Mouse (Mus musculus) adrenal gland, postnatal 10 days (tissue): ENCODE data around the gene Rasal2. TPM values are rescaled to one million over a fixed set of nuclear protein-coding genes. Genes with fewer than 3 reads are reported as not detected.
"Not testable (repeated sequence)": the region's sequence is repeated elsewhere in the genome, so short reads cannot be mapped to it uniquely, and the experiment has no call there.

Experiments
- DNase-seq: peaks from one replicate; pipeline ENCODE4 v3.0.0; 2021; ENCODE audit warnings: mixed read lengths
- total RNA-seq, 2 experiments: library from RNA; stranded (reverse); gene quantifications; 2 replicates each; pipeline ENCODE4 v1.2.3; 2021

Rasal2 gene
- total RNA-seq, 2 experiments from 2014 or later: 13.8 to 16.5 TPM

DNA sequence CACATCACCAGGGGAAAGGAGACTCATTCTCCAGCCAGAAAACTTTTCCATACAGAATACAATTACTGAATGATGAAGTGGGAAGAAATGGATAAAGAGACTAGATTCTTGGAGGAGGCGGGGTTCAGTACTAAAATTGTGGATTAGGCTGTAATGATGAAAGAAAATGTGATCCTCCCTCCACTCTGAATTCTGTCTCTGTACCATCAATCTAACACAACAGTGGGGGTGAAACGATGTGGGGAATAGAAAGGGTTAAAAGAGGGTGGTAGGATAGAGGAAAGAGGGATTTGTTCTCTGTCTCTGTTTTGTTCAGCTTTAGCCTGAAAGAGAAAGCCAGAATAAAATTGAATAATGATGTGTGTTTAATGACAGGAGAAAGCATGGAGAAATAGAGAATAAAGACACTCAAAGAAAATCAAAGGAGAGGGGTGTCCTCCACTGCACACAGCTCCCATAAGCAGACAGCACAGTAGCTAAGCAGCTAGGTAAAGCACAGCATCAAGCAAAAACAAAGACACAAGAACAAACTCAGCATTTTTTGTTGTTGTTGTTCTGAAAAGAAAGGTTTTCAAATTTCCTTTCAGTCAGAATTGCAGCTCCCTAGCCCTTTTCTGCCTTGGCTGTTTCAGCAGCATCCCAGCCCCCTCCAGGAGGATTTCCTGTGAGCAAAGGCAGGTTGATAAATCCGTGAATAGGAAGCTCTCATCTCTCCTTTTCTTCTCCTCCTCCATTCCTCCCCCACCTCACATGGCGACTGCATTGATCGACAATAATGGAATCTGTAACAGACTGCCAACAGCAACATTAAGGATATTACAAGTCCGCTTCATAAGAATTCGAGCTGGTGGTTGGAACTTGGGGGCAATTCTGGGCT, 168.6 kb downstream of the Rasal2 start:
- DNase-seq: no peak

DNA sequence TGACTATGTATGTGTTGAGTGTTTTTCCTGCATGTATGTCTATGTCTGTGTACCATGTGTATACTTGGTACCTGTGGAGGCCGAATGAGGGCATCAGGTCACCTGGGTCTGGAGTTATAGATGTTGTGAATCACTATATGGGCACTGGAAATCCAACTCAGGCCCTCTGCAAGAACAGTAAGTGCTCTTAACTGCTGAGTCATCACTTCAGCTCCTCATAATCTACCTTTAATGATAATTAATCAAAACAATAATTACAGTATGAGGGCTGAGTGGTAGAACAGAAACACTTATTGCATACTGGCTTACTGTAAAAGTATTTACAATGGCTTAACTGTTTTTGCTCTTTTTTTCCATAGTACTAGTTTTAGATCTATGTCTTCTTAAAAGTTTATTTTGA, 172.7 kb downstream of the Rasal2 start:
- no peak for DNase-seq

DNA sequence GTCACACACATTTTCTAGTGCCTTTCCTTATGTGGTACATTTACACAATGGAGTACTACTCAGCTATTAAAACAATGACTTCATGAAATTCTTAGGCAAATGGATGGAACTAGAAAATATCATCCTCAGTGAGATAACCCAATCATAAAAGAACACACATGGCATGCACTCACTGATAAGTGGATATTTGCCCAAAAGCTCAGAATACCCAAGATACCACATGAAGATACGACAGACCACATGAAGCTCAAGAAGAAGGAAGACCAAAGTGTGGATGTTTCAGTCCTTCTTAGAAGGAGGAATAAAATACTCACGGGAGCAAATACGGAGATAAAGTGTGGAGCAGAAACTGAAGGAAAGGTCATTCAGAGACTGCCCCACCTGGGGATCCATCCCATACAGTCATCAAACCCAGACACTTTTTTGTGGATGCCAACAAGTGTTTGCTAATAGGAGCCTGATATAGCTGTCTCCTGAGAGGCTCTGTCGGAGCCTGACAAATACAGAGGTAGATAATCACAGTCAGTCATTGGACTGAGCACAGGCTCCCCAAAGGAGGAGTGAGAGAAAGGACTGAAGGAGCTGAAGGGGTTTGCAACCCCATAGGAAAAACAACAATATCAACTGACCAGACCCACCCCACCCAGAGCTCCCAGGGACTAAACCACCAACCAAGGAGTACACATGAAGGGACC, 175.6 kb downstream of the Rasal2 start:
- DNase-seq: not testable (repeated sequence)

DNA sequence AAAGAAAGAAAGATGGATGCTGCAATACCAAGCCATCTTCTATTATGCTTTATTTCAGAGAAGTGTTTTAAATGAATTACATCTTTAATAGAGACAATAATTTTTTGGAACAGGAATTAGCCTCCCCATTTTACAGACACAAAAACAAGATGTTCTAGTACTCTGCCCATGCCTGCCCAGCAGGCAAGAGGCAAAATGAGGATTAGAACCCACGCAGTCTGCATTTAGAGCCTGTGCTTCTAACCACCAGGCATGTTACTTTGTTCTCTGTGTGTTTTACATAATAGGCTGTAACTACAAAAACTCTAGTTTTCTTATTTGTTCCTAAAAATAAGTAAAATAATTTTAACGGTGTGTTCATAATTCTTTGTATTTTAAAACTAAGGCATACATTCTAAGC, 178.9 kb downstream of the Rasal2 start:
- no peak for DNase-seq

DNA sequence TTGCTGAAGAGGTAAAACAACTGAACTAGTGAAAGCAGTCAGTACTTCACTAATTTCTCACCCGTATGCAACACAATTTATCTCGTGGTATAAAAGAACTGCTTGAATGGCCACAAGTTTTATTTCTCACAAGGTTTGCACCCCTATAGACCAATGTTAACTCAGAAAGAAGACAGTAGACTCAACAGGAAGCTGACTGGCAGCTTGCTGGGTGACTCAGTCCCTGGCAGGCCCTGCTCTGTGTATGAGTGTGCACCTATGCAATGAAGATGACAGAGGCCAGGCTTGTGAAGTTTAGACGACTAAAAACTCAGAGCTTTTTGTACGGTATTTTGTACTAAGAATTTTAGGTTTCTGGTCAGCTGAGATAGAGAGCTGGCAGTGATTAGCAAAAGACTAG, 180.0 kb downstream of the Rasal2 start:
- DNase-seq: peak; percentile 44

DNA sequence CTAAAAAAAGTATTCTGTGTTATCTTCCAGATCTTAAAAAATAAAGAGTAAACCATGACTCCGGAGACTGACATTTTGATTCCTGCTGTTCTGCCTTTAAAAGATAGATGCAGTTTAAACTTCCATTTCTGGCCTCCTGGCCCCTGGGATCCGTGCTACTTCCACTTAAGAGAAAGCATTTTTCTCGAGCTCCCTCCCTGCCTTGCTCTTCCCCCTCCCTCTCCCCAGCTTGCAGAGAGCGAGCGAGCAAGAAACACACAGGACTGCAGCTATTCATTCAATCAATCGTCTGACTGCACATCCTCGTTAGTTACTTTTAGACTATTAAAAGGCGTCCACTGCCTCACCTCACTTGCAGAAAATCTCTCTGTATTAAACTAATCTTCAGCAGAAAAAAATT, 181.4 kb downstream of the Rasal2 start:
- no peak for DNase-seq

DNA sequence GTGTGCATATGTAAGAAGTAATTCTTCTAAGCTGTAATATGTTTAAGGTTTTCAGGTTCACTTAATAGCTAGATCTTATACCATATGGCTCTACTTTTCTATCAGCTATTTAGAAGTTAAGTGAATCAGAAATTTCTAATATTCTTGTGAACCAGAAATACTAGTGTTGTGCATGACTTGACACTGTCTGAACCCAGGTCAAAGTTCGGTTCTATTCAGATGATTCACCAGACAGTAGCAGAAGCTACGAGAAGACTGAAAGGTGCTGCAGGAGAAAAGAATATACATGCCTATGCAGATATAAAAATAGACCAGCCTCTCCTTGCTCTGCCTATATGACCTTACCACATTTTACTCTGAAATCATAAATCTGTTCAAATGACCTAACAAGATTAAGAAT, 182.0 kb downstream of the Rasal2 start:
- DNase-seq: no peak

DNA sequence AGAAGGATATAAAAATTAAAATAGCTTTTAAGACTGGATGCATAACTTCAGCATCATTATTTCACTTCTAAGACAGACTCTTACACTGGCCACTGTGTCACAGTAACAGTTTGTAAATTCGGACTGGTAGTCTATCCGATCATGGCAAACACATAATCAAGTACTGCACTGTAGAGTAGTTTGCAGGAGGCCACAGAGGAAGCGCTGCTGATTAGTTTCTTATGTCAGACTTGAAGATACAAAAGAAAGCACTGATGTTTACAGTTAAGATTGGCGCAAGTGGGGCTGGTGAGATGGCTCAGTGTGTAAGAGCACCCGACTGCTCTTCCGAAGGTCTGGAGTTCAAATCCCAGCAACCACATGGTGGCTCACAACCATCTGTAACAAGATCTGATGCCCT, 187.4 kb downstream of the Rasal2 start:
- no peak for DNase-seq

DNA sequence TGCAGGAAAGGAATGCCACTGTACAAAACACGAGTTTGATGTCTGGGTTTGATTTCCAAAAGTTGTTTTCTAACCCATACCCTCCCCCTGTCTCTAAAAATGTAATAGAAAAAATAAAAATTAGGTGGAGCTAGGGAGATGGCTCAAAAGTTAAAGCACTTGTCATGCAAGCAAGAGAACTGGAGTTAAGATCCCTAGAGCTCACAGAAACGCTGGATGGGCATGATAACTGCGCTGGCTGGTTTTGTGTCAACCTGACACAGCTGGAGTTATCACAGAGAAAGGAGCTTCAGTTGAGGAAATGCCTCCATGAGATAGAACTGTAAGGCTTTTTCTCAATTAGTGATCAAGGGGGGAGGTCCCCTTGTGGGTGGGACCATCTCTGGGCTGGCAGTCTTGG, 191.5 kb downstream of the Rasal2 start:
- DNase-seq: no peak

DNA sequence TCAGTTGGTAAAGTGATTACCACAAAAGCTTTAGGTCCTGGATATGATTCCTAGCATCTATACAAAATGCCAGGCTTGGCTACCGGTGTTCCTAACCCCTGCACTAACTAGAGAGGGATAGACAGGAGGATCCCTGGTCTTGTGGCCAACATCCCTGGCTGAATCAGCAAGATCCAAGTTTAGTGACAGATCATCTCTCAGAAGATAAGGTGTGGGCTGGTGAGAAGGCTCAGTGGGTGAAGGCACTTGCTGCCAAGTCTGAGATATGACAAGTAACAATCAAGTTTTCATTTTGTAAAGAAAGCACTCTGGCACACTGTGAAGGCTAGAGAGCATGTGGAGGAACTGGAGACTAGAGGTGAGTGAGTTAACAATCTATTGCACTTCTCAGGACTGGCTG, 191.9 kb downstream of the Rasal2 start:
- no peak for DNase-seq

DNA sequence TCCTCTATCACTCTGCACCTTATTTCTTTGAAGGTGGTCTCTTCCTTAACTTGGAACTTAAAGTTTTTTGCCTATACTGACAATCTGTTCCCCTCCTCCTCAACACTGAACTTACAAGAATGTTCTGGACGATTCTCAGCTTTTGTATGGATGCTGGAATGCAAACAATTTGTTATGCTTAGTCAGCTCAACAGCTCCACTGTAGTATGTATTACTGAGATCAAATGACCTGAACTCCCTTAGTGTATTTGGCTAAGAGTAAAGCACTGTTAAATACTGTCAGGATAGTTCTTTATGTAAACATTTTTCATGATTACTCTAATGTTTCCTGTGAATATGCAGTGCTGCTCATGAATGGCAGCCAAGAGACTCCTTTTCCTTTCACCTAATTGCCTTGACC, 203.6 kb downstream of the Rasal2 start:
- no peak for DNase-seq

DNA sequence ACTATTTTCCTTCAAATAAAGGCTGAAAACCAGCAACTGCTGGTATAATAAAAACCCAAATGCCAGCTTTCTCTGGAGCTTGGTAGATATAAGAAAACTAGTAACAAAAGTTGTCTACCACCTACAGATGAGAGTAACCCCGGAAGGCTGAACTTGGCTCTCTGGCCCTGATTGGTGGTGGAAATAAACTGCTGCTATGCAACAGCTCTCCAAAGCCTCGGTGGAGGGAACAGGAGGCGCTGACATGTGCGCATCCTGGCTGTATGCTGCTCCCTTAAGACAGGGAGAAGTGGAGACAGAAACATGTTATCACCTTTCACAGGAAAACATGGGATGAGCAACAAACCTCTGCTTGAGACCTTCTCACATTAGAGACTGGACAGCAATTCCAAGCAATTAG, 206.7 kb downstream of the Rasal2 start:
- DNase-seq: no peak

DNA sequence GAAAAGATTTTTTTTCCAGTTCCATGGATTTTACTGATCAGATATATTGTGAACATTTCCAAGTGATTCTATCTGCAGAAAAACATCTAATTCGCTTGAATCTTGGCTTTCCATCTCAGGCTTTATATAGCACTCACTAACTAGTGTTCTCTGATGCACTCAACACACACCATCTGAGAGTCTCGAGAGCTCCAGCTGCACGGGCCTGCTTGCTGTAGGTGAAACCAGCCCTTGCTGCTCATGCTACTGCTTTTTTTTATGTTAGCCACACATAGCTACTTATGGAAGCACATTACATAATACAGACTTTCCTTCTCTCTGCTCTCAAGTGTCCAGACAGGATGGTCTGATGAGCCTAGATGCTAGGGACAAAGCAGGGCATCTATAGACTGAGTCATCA, 229.4 kb downstream of the Rasal2 start:
- DNase-seq: no peak

DNA sequence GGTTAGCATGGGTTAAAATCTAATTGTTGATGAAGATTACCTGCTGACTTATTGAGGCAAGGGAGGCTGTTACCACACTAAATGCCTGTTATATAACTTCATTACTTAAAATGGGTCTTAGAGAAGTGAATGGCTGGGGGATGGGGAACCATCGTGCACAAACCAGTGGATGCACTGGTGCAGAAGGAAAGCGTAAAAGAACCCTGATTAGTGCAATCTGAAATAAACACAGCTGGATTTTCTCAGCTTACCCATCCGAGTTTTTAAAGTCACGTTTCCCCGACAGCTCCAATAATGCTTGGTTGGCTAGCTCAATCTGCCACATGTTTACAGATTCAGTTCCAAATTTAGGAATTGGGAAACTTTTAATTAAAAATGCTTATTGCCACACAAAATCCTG, 230.0 kb downstream of the Rasal2 start:
- no peak for DNase-seq

DNA sequence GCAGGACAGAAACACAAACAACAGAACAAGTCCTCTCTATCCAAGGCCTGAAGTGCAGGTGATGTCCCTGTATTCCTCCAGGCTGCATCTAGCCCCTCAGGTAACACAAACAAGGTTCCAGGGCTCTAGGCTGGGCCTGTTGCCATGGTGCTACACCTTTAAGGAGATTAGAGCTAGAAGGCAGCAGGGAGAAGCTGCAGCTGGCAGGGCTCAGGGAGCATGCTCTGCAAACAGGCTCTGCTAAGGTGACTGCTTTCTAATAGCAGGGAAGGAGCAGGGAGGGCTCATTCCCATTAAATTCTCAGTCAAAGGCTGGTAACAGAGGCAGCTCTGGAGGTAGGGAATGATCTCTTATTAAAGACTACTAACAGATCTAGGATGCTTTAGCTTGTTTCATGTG, 231.3 kb downstream of the Rasal2 start:
- peak; percentile 6 for DNase-seq

DNA sequence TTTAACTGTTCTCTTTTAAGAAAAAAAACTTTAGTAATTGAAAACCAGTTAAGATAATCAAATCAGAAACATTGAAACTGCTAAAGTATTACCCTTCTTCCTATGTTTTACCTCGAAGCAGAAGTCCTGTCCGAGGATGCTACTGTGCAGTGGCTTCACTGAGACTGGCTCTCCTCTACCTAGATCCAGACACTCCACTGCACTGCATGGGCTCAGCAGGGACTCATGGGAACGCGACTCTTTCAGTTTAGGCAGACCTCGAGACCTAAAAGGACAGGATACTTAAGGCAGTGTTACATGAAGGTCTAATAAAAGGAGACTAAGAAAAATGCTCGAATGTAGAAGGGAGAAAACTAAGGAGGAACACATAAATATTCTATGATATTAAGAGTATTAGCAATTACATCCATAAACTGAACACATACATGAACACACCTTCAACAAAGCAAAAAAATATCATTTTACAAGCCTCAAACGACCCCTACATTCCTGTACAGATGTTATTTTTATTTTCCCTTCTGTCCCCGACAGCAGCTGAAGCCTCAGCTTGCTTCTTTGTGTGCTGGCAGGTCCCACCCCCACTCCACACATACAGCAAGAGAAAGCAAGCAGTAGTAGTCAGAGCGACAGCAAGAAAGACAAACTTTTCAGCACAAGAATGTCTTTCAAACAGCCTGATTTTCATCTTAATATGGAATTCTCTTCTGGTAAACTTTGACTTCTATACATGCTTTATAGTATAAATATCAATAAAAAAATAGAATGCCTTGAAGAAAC, 233.2 kb downstream of the Rasal2 start:
- peak; percentile 8 for DNase-seq

DNA sequence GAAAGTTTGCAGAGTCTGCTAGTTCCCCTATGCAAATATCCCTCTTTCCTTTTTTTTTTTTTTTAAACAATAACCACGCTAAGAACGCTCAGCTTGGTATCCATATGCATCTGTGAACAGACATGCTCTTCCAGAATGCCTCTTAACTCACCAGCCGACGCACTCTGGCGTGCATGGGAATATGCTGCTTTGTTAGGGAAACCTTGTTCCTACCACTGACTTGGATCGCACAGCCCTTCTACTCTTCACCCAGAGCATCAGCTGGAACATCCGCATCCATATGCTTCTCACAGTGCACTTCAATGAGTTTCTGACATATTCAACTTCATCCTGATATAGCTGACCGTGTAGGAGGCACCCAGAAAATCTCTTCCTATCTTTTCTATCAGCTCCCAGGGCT, 243.1 kb downstream of the Rasal2 start:
- DNase-seq: no peak

DNA sequence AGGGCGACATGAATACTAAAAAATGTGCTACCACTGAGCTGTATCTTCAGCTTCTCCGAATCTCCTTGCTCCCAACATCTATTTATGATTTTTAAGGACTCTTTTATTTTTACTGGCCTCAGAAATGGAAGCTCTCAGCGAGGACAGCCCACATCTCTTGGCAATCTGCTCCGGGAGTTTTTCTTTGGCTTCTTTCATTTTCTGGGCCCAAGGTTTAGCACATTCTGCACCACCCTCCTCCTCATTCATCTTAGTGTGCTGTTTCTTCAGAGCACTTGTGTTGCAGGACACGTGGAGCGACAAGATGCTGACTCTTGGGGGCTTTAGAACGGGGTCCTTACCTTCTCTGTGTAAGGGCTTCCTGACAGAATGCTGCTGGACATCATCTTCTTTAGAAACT, 243.5 kb downstream of the Rasal2 start:
- DNase-seq: no peak

DNA sequence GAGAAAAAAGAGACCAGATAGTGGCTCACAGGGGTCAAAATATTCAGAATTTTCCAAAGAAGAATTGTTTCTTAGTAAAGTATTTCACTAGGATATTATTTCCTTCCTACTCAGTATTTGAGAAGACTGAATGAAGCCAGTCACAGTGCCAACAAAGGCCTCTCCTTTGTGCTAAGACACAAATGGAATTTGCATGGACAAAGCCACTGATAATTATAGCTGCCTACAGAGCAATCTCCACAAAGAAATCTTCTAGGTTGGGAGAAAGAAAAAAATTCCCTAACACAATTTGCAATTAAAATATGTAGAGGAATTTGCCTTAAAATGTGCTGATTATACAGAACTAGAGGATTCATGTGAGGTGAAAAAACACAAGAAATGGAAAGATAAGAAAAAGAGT, 258.6 kb downstream of the Rasal2 start:
- DNase-seq: no peak

DNA sequence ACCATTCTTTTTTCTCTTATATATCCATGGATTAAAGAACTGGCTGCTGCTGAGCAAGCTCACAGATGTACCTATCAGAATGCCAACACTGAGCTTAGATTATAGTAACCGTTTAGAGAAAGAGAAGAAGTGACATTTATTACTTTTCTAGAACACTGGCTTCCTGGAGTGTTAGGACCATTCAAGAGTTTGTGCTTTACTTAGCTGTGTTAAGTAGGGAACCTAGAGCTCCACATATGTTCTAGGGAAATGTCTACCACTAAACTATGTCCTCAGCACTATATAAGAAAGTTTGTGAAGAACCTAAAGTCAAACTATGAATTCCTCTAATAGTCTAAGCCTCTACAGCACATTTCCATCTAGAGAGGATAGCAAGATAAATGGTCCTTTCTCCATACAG, 262.3 kb downstream of the Rasal2 start:
- DNase-seq: no peak

DNA sequence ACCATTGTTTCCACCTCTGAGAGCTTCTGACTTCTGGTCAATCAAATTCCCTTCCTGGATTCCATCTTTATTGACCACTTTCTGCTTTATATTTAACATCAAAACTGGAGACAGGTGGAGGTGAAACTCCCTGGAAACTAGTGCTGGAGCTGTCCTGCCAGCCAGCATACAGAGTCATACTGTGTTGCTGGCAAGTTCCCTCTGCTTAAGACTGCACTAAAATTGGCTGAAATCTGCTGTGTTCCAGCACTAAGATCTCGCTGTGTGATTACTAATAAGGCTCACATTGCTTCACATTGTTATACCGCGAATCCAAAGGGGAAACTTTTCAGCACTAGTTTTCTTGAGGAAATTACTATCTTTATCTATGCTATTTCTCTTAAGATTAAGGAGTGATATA, 267.8 kb downstream of the Rasal2 start:
- no peak for DNase-seq

DNA sequence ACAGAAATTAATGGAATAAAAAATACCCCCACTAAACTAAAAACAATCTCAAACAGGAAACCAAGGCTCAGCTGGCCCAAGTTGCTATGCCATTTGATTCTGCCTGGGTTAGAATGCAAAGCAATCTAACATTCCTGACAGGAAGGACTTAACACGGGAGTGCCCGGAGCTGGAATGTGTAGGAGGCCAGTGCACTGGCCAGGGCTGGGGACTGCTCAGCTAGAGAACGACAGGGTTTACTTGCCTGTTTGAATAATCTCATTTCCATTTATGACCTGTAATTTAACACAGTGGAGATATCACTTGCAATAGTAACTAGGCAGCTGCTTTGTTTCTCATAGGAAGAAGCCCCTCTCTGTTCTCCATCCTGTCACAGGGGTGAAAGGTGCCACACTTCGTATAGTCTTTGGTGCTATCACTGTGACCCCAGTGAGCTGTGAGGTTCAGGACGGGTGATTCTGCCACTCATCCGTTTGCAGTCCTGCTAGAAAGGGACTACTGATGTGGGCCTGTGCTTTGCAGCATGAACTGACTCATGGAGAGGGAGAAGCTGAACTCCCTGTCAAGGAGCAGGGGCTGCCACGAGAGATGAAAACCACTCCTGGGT, 269.0 kb downstream of the Rasal2 start:
- no peak for DNase-seq

DNA sequence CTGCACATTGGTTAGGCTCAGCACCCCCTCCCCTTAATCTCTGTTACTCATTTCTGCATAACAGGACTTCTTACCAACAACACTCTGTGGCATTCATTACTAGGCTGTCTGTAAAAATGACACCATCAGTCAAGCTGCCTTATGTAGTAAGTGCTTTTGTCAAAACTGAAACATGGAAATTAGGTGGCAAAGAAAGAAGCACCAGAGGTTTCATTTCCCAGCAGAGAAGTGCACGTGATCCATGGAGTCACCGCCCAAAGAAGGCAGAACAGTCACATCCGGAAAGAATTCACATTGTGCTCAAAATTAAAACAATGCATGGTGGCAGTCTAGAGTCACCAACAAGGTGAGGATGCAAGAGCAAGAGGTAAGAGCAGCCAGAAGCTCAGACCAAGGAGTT, 271.4 kb downstream of the Rasal2 start:
- no peak for DNase-seq
